Mouse (Mus musculus) activated CD4-positive, CD25-positive, alpha-beta regulatory T cell, adult 9 weeks (primary cell): ENCODE data around the gene Smim24. TPM values are rescaled to one million over a fixed set of nuclear protein-coding genes. Genes with fewer than 3 reads are reported as not detected.

Experiments used
- polyA plus RNA-seq: library from polyadenylated mRNA; unstranded; fragments of 100-300 nt; shearing (Covaris generic); gene quantifications from one replicate; pipeline ENCODE4 v1.2.1, GENCODE M21; 2017

The Smim24 gene
- polyA plus RNA-seq = 13.0 TPM

GRCm38 (mm10) chr10:81392781-81393185 lies at the start of gene Smim24:
TSS of gene Smim24 (plus strand) at chr10:81393051.

GRCm38 (mm10) chr10:81350351-81351063 lies 42.3 kb upstream of the Smim24 start, which contains the start of gene Hmg20b:
TSS of gene Hmg20b (minus strand) at chr10:81350480.

GRCm38 (mm10) chr10:81356991-81357844 lies 35.6 kb upstream of the Smim24 start, which contains the start of gene Mfsd12:
TSS of gene Mfsd12 (plus strand) at chr10:81357491.

GRCm38 (mm10) chr10:81365672-81366476 lies 27.0 kb upstream of the Smim24 start, which contains the start of gene 4930404N11Rik:
TSS of gene 4930404N11Rik (minus strand) at chr10:81365816.

GRCm38 (mm10) chr10:81377793-81378552 lies 14.9 kb upstream of the Smim24 start, which contains the start of gene Fzr1:
TSS of gene Fzr1 (minus strand) at chr10:81378516.

GRCm38 (mm10) chr10:81383802-81384604 lies 8.8 kb upstream of the Smim24 start, which contains the start of the genes Dohh and Gm48551:
TSS of gene Dohh (plus strand) at chr10:81384428.
TSS of gene Gm48551 (plus strand) at chr10:81384466.

GRCm38 (mm10) chr10:81388505-81389055 lies 4.3 kb upstream of the Smim24 start, which contains the start of gene Gm48552:
TSS of gene Gm48552 (plus strand) at chr10:81389005.

Other genes starting within 250 kb of the Smim24 start
- gene Pias4, start 225.1 kb upstream of the Smim24 start, polyA plus RNA-seq = 43.2 TPM
- 869 TPM for gene Eef2, start 216.4 kb upstream of the Smim24 start, polyA plus RNA-seq
- 10.4 TPM for gene Dapk3, start 210.0 kb upstream of the Smim24 start, polyA plus RNA-seq
- gene 4930442H23Rik, start 209.2 kb upstream of the Smim24 start, polyA plus RNA-seq = not detected
- 0.21 TPM for gene Nmrk2, start 191.0 kb upstream of the Smim24 start, polyA plus RNA-seq
- gene Atcay, start 162.2 kb upstream of the Smim24 start, polyA plus RNA-seq = 11.9 TPM
- gene Zfr2, start 159.9 kb upstream of the Smim24 start, polyA plus RNA-seq = 4.7 TPM
- 128 TPM for gene Matk, start 140.1 kb upstream of the Smim24 start, polyA plus RNA-seq
- 129 TPM for gene Mrpl54, start 126.1 kb upstream of the Smim24 start, polyA plus RNA-seq
- 62.8 TPM for gene Apba3, start 126.1 kb upstream of the Smim24 start, polyA plus RNA-seq
- 18.0 TPM for gene Tjp3, start 101.5 kb upstream of the Smim24 start, polyA plus RNA-seq
- 42.0 TPM for gene Pip5k1c, start 100.1 kb upstream of the Smim24 start, polyA plus RNA-seq
- 25.4 TPM for gene Cactin, start 71.9 kb upstream of the Smim24 start, polyA plus RNA-seq
- gene Tbxa2r, start 64.3 kb upstream of the Smim24 start, polyA plus RNA-seq = 55.0 TPM
- gene Gipc3, start 49.8 kb upstream of the Smim24 start, polyA plus RNA-seq = 0.18 TPM
- 29.3 TPM for gene Hmg20b, start 42.6 kb upstream of the Smim24 start, polyA plus RNA-seq
- gene Mfsd12, start 35.6 kb upstream of the Smim24 start, polyA plus RNA-seq = 1.7 TPM
- gene 4930404N11Rik, start 27.2 kb upstream of the Smim24 start, polyA plus RNA-seq = 0.56 TPM
- 22.3 TPM for gene Fzr1, start 14.5 kb upstream of the Smim24 start, polyA plus RNA-seq
- 40.6 TPM for gene Dohh, start 8.6 kb upstream of the Smim24 start, polyA plus RNA-seq
- 2.3 TPM for gene Gm48551, start 8.6 kb upstream of the Smim24 start, polyA plus RNA-seq
- 2.6 TPM for gene Gm48552, start 4.0 kb upstream of the Smim24 start, polyA plus RNA-seq
- gene Nfic, start 62.6 kb downstream of the Smim24 start, polyA plus RNA-seq = 19.9 TPM
- gene Celf5, start 89.7 kb downstream of the Smim24 start, polyA plus RNA-seq = 0.35 TPM
- gene Ncln, start 103.3 kb downstream of the Smim24 start, polyA plus RNA-seq = 145 TPM
- gene S1pr4, start 107.1 kb downstream of the Smim24 start, polyA plus RNA-seq = 85.6 TPM
- 40.0 TPM for gene Gna15, start 131.2 kb downstream of the Smim24 start, polyA plus RNA-seq
- 6.5 TPM for gene Gna11, start 152.1 kb downstream of the Smim24 start, polyA plus RNA-seq
- 154 TPM for gene Aes, start 166.4 kb downstream of the Smim24 start, polyA plus RNA-seq
- gene Tle2, start 181.5 kb downstream of the Smim24 start, polyA plus RNA-seq = 2.7 TPM
- gene Tle6, start 208.0 kb downstream of the Smim24 start, polyA plus RNA-seq = 1.1 TPM
- 2.1 TPM for gene BC025920, start 213.2 kb downstream of the Smim24 start, polyA plus RNA-seq
- 23.6 TPM for gene Sirt6, start 234.7 kb downstream of the Smim24 start, polyA plus RNA-seq
- 2.4 TPM for gene Ankrd24, start 235.5 kb downstream of the Smim24 start, polyA plus RNA-seq